In genomic region chr2:174674287-174675045, GRCm38 (mm10) we compare ENCODE assay signal across 8 mouse cellular contexts. TPM values are rescaled to one million over a fixed set of nuclear protein-coding genes. Genes with fewer than 3 reads are reported as not detected.
DNase-seq lines count a peak whose midpoint lies in the region; ATAC-seq and TF ChIP-seq lines count a peak whose summit lies in the region.

No protein-coding gene starts in this region.

- 2% methylated on average over 16 of the region's 16 CpGs for WGBS in neural tube, embryonic 11.5 days
- WGBS in limb, embryonic 13.5 days, result 3% methylated on average over 16 of the region's 16 CpGs
- WGBS in stomach, postnatal 0 days, result 6% methylated on average over 16 of the region's 16 CpGs

- no peaks in the 10 kb centered on the region for H3K36me3 ChIP-seq in neural tube, embryonic 11.5 days (ENCODE audit: control insufficient read depth, insufficient read depth, low read length)
- no peaks in the 10 kb centered on the region for H3K36me3 ChIP-seq in limb, embryonic 13.5 days
- H3K36me3 ChIP-seq in stomach, postnatal 0 days (ENCODE audit: control insufficient read depth, insufficient read depth, low read length), result no peaks in the 10 kb centered on the region

- no peak overlapping the region for H3K27ac ChIP-seq in neural tube, embryonic 11.5 days (ENCODE audit: low read depth, low read length)
- peak overlapping the region; percentile 33; the same call in 1 of the 2 replicates for H3K27ac ChIP-seq in limb, embryonic 13.5 days
- no peak overlapping the region for H3K27ac ChIP-seq in stomach, postnatal 0 days (replicated peaks)

- no peaks in the 10 kb centered on the region for H3K27me3 ChIP-seq in neural tube, embryonic 11.5 days (ENCODE audit: control insufficient read depth, insufficient read depth, low read length)
- peaks cover 22% of the 10 kb centered on the region for H3K27me3 ChIP-seq in limb, embryonic 13.5 days
- no peaks in the 10 kb centered on the region for H3K27me3 ChIP-seq in stomach, postnatal 0 days (ENCODE audit: control insufficient read depth, insufficient read depth, low read length)

- no peaks in the 10 kb centered on the region for H3K4me1 ChIP-seq in neural tube, embryonic 11.5 days (ENCODE audit: control insufficient read depth, insufficient read depth, low read length)
- peaks cover 26% of the 10 kb centered on the region for H3K4me1 ChIP-seq in limb, embryonic 13.5 days
- H3K4me1 ChIP-seq in stomach, postnatal 0 days (replicated peaks; ENCODE audit: control insufficient read depth, insufficient read depth), result no peaks in the 10 kb centered on the region

- no peak for TF ChIP-seq CTCF in stomach, postnatal 0 days (IDR thresholded peaks at IDR 0.05; ENCODE audit: low read depth)

- H3K9ac ChIP-seq in neural tube, embryonic 11.5 days (ENCODE audit: low read length), result peak overlapping the region; percentile 43
- peak overlapping the region; percentile 67 for H3K9ac ChIP-seq in limb, embryonic 13.5 days
- H3K9ac ChIP-seq in stomach, postnatal 0 days (ENCODE audit: low read length), result peak overlapping the region; percentile 52

- no peak; the same call in 1 of the 2 replicates for ATAC-seq in neural tube, embryonic 11.5 days (ENCODE audit: insufficient read depth, low FRiP score, low TSS enrichment)
- ATAC-seq in limb, embryonic 13.5 days (ENCODE audit: low FRiP score, low read depth), result peak; percentile 51
- ATAC-seq in stomach, postnatal 0 days (ENCODE audit: low FRiP score, low TSS enrichment), result no peak; the same call in 1 of the 2 replicates
- ATAC-seq in inflammation-experienced regulatory T-cells, adult 6 months, result no peak

- no peaks in the 10 kb centered on the region for H3K9me3 ChIP-seq in neural tube, embryonic 11.5 days (ENCODE audit: control insufficient read depth, low read length)
- no peaks in the 10 kb centered on the region for H3K9me3 ChIP-seq in limb, embryonic 13.5 days
- no peaks in the 10 kb centered on the region for H3K9me3 ChIP-seq in stomach, postnatal 0 days (ENCODE audit: control insufficient read depth, low read length)

- H3K4me2 ChIP-seq in neural tube, embryonic 11.5 days (ENCODE audit: low read depth), result peak overlapping the region; percentile 69
- H3K4me2 ChIP-seq in limb, embryonic 13.5 days (replicated peaks), result peak overlapping the region; percentile 92
- H3K4me2 ChIP-seq in stomach, postnatal 0 days (replicated peaks; ENCODE audit: low read depth), result peak overlapping the region; percentile 95

- DNase-seq in embryo, embryonic 11 days, result peak; percentile 48
- no peak for DNase-seq in embryo, embryonic 10.5 days (ENCODE audit: low spot score)
- no peak for DNase-seq in neural tube, embryonic 11.5 days (ENCODE audit: low spot score)
- DNase-seq in neural tube, embryonic 10.5 days (ENCODE audit: extremely low spot score, low spot score), result no peak
- no peak for DNase-seq in stomach, postnatal 0 days (ENCODE audit: low spot score)
- no peak for DNase-seq in frontal cortex, postnatal 10 days (ENCODE audit: low spot score in 2 of 2)

- no peak for TF ChIP-seq EP300 in stomach, postnatal 0 days (optimal IDR thresholded peaks at IDR 0.05)

- peak overlapping the region; percentile 34 for H3K4me3 ChIP-seq in neural tube, embryonic 11.5 days (ENCODE audit: low read depth, low read length)
- H3K4me3 ChIP-seq in limb, embryonic 13.5 days, result peak overlapping the region; percentile 45
- peak overlapping the region; percentile 45 for H3K4me3 ChIP-seq in stomach, postnatal 0 days (ENCODE audit: low read depth, low read length)

RNA-seq across cellular contexts. Expression of gene Zfp831, which starts 31.1 kb away (rescaled TPM):
- 0.03 TPM in 1 of 2 replicates, not detected in the other for polyA plus RNA-seq in neural tube, embryonic 11.5 days (2014; fragmentation: Nextera tagmentation; extraction: Ambion mirVana)
- polyA plus RNA-seq in limb, embryonic 13.5 days (2015; fragmentation: Nextera tagmentation; extraction: Ambion mirVana), result 0.03 TPM in 2 replicates
- 0.01 TPM in 1 of 2 replicates, not detected in the other for polyA plus RNA-seq in stomach, postnatal 0 days (2015; fragmentation: Nextera tagmentation; extraction: Ambion mirVana)
- 1 to 10 TPM; 7.7 to 9.6 (median 9.0) TPM for polyA plus RNA-seq in inflammation-experienced regulatory T-cells, adult 6 months (2017; shearing (Covaris generic))
